Mouse (Mus musculus) midbrain, embryonic 13.5 days (tissue): ENCODE measurements at regions not wholly inside any gene's neighbourhood (a gene's known extent, or its start where the extent isn't known, plus 50 kb on each side); places are given as distances from the start of the nearest gene placed in this dataset.

Experiments
- ATAC-seq: fragments of 200-750 bp; cut with Nextera tagmentation; 2 replicates; pipeline ENCODE4 v1.8.0; 2017; ENCODE audit warnings: mild to moderate bottlenecking, moderate TSS enrichment, moderate library complexity
- H3K27ac ChIP-seq: fragments of 300-500 bp; sonication (generic); 2 replicates; pipeline ENCODE4 v1.5.1; 2015; ENCODE audit warnings: inconsistent platforms, mild to moderate bottlenecking, moderate library complexity
- H3K27me3 ChIP-seq: fragments of 300-500 bp; sonication (generic); 2 replicates; pipeline ENCODE4 v1.6.1; 2015; ENCODE audit warnings: mild to moderate bottlenecking, inconsistent platforms
- H3K36me3 ChIP-seq: fragments of 300-500 bp; sonication (generic); 2 replicates; pipeline ENCODE4 v1.6.1; 2015; ENCODE audit warnings: mild to moderate bottlenecking, inconsistent platforms
- H3K4me1 ChIP-seq: fragments of 300-500 bp; sonication (generic); replicated peaks from 2 replicates; pipeline ENCODE4 v1.6.1; 2015; ENCODE audit warnings: inconsistent platforms
- H3K4me2 ChIP-seq: fragments of 300-500 bp; sonication (generic); replicated peaks from 2 replicates; pipeline ENCODE4 v1.6.1; 2015; ENCODE audit warnings: moderate library complexity, mild to moderate bottlenecking, inconsistent platforms
- H3K4me3 ChIP-seq: fragments of 300-500 bp; sonication (generic); replicated peaks from 2 replicates; pipeline ENCODE4 v1.5.1; 2015; ENCODE audit warnings: mild to moderate bottlenecking, inconsistent platforms
- H3K9ac ChIP-seq: fragments of 300-500 bp; sonication (generic); replicated peaks from 2 replicates; pipeline ENCODE4 v1.6.1; 2015; ENCODE audit warnings: mild to moderate bottlenecking, inconsistent platforms
- H3K9me3 ChIP-seq: fragments of 300-500 bp; sonication (generic); 2 replicates; pipeline ENCODE4 v1.6.1; 2016; ENCODE audit warnings: mild to moderate bottlenecking, inconsistent platforms
- WGBS: fragments of 180-500 bp; shearing (Covaris S2); methylation state at CpG from one replicate; pipeline ENCODE4 v1.1.7; 2015; 5-methylcytosine and 5-hydroxymethylcytosine counted together

- Histone ChIP-seq H3K4me3 (no peak overlapping the region), H3K36me3 (no peaks in the 10 kb centered on the region), H3K27me3 (no peaks in the 10 kb centered on the region), H3K9ac (no peak overlapping the region), H3K27ac (no peak overlapping the region), H3K4me1 (no peaks in the 10 kb centered on the region), H3K9me3 (no peaks in the 10 kb centered on the region), H3K4me2 (no peak overlapping the region)
- 93% methylated on average over 2 of the region's 2 CpGs for WGBS
- no peak for ATAC-seq
These were observed 196.7 kb downstream of the Ndufa4 start for GRCm38 (mm10) chr6:11710581-11710980.

- no peak for ATAC-seq
- Histone ChIP-seq H3K27ac (no peak overlapping the region), H3K4me3 (no peak overlapping the region), H3K9ac (no peak overlapping the region), H3K4me1 (no peaks in the 10 kb centered on the region), H3K27me3 (no peaks in the 10 kb centered on the region), H3K9me3 (no peaks in the 10 kb centered on the region), H3K4me2 (no peak overlapping the region), H3K36me3 (no peaks in the 10 kb centered on the region)
These were observed 197.8 kb downstream of the Ndufa4 start for GRCm38 (mm10) chr6:11709465-11709864.
